Mouse (Mus musculus): ENCODE data around the gene Ndufb5.
"Not testable (repeated sequence)": the region's sequence is repeated elsewhere in the genome, so short reads cannot be mapped to it uniquely, and the experiment has no call there.

The Ndufb5 gene

DNA sequence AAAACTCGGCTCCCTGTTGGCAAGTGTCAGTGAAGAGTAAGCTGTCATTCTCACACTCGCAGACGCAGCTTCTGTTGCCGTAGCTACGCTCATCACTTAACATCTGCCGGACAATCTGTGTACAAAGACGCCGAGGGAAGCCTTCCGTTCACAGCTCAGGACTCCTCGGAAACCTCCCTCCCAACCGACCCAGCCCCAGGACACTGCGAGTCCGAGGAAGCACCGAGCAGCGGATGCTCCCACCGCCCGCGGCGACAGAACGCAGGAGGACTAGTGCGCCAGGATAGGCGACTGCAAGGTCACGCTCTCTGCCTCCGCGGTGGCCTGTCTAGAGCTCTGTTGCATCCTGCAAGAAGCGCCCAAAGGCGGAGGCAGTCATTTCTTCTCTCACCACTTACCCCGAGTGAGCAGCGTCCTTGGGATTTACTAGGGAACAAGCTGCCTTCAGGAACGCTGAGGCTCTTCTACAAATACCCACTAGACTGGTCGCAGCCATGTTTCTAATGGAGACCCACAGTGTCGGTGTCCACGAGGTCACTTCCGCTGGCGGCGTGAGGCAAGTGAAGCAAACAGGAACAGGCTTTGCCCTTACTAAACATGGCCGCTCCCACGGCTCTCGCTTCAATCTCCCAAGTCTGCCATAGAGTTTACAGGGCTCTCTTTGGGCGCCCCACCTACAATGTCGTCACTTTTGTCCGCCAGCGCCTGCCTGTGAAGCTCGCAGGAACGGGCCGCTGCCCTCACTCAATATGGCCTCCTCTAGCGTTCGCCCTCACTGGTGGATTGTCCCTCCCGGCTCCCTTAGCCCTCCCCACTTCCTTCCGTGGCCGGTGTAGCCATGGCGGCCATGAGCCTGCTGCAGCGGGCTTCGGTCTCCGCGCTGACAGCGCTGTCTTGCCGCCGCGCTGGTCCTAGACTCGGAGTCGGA is at the start of gene Ndufb5:
Gene Ndufb5, plus strand, starts transcription at position 747 of the 928 bp plus-strand sequence.
- DNase-seq: peak; percentile 98 to 99

DNA sequence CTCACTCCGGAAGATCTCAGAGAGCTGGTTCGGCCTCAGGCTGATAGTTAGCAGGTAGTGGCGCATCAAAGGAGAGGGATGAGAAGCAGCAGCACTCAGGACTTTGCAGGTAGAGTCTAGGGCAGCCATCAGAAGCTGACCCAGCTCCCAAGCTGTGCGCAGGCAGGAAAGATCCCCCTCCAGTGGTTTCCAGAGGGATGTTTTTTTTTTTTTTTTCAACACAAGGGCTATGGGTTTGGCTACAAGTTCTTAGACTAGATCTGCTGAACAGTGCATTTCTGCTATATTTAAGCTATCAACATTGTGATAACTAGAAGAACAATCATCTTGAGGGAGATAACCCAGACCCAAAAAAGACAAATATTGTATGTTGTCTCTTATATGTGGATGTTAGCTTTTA is 49.6 kb upstream of the Ndufb5 start:
- no peak for DNase-seq

DNA sequence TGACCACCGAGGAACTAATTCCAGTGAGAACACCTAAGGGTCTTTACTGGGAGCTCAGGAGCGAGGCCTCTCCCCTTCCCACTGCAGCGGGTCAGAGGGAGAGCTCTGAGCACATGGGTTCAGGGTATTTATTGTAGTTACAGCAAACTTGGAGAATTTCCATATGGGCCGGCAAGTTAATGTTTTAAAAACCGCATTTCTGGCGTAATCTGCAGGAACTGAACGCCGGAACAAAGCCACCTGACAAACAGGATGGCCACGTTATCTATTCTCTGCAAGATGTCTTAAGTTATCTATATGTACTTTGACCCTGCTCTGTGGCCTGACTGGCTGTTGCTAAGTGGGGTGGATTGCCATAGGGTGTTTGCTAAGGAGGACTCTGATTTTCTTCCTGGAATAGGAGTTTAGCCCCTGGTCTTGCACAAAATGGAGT is 47.2 kb upstream of the Ndufb5 start:
- DNase-seq: no peak

DNA sequence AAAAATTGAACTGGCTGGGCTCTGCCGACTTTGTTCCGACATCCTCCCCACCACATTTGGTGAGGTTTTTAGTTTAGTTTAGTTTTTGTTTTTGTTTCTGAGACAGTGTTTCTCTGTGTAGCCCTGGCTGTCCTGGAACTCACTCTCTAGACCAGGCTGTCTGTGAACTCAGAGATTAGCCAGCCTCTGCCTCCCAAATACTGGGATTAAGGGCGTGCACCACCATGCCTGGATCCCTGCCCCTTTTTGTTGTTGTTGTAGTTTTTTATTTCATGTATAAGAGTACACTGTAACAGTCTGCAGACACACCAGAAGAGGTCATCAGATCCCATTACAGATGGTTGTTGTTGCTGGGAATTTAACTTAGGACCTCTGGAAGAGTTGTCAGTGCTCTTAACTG is 46.8 kb upstream of the Ndufb5 start:
- DNase-seq: no peak

DNA sequence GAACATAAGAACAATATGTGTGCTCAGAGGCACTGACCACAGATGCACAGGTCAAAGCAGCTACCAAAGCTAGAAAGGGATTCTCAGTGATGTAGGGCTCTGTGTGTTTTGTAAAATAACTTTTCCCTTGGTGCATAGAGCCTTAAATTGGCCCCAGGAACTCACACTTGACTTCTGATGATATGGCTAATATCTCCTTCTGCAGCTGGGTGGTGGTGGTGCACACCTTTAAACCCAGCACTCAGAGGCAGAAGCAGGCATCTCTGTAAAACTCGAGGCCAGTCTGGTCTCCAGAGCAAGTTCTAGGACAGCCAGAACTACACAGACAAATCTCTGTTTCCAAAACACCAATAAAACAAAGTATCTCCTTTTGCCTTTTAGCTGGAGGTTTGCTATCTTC is 45.9 kb upstream of the Ndufb5 start:
- no peak for DNase-seq

DNA sequence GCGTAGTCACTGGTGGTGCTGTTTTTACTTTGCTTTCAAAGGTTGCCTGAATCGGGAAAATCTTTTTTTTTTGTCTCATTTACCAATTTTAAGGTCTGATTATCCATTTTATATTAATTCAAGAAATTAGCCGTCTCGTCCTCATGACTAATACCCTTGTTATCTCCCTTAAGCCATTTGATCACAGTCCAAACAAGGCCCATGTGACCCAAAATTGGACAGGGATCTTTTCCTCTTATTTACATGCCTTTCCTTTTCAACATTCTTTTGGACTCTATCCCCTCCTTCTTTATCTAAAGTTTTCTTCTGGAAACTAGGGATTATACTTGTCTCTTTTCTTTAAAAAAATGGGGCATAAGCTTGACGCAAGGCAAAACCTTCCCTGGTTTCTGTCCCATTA is 44.9 kb upstream of the Ndufb5 start:
- no peak for DNase-seq

DNA sequence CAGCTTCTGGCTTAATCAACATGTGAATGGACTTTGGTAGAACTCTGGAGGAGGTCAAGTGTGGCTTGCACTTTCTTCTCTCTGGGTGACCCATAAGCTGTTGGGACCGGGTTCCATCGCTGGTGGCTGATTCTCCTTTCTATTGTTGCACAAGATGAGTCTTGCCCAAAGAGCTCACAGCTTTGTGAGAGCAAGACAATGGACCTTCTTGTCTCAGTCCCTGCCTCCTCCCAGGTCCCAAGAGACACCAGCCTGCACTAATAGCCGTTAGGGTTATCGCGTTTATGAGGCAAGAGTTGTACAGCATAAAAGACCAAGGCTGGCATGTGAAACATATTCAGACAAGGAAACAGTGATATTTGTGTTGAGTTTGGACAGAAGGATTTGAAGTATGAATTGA is 42.6 kb upstream of the Ndufb5 start:
- no peak for DNase-seq

DNA sequence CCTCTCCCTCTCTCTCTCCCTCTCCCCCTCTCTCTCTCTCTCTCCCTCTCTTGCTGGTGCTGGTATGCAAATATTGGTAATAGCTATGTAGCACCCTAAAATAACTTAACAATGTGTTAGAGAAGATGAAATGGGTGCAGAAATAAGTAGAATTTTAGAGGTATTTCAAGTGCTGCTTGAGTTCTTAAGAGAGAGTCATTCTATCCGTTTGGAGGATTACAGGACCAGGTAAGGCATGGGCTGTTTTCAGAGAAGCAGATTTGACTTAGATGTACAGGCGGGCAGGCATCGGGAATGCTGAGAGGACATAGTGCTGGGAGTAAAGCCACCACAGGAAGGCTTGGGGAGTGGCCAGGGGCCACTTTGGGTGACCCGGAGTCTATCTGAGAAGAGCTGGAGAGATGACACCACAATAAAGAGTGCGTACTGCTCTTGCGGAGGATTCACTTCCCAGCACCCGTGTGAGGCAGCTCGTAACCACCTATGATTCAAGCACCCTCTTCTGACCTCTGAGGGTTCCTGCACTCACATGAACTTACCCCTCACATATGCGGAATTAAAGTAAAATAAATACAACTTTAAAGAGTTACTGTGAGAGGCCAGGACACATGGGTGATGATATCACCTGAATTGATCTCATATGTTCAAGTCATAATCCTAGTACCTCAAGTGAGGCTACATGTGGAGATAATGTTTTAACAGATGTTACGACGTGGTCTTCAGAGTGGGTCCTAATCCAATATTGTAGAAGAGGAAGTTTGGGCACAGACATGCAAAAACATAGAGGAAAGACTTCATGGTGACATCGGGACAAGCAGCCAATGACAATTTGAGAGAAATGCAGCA is 41.8 kb upstream of the Ndufb5 start:
- DNase-seq: no peak

DNA sequence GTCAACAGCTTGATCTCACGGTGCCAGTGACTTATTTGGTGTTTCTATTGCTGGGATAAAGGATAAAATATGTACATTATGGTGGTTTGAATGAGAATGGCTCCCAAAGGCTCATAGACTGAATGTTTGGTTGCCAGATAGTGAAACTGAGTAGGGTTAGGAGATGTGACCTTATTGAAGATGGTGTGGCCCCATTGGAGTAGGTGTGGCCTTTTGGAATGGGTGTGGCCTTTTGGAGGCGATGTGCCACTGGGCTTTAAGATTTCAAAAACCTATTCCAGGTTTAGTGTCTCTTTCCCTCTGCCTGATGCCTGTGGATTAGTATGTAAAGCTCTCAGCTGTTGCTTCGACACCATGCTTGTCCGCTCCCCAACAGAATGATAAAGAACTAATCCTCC is 41.2 kb upstream of the Ndufb5 start:
- no peak for DNase-seq

DNA sequence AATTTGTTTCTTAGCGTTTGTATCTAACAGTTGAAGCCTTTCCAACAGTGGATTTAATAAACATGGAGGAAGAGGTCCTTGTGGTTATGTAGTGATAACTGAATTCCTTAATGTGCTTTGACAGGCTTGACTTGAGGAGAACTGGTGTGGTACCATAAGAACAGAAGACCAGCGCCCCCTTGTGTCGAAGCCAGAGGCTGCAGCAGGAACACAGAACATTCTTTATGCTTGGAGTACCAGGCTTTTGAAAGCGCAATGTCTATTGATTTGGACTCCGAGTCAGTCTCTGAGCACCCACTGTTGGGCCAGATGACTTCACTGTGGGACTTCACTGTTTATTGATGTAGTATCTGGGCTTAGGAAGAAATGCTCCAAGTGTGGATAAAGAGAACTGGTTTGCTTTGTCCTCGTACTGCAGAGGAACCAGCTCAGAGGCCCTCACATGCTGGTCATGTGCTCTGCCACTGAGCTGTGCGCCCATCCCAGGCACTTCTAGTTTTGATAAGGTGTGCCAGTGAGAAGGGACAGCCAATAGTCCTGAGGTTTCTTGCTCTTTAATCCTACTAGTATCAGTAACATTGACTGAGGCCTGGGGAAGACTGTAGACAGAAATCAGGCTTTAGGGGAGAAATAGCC is 38.4 kb upstream of the Ndufb5 start:
- DNase-seq: peak; percentile 78 to 87

DNA sequence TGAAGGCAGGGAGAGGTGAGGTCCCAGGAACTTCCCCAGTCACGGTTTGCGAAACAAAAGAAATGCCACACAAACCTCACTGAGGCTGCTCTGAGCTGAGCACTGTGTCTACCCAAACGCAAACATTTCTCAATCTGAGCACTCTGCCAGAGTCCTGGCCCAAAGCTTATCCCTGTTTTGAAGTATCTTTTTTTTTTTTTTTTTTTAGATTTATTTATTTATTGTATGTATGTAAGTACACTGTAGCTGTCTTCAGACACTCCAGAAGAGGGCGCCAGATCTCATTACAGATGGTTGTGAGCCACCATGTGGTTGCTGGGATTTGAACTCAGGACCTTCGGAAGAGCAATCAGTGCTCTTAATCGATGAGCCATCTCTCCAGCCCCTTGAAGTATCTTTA is 32.8 kb upstream of the Ndufb5 start:
- DNase-seq: not testable (repeated sequence)

DNA sequence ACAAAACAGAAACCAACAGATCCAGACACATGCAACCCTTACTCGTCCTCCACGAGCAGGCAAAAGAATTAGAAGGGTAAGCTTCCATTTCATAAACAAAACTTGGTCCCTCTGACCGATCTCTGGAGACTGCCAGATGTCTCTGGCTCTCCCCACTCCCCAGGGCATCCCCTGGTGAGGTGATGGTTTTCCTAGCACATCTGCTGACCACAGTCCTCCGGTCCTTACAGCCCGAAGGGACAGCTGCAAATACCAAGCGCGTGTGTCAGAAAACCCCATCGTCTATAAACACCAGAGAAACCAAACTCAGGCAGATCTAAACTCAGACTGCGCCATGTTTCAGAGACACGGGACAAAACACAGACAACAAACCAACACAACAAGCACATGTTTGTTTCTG is 32.2 kb upstream of the Ndufb5 start:
- not testable (repeated sequence) for DNase-seq

DNA sequence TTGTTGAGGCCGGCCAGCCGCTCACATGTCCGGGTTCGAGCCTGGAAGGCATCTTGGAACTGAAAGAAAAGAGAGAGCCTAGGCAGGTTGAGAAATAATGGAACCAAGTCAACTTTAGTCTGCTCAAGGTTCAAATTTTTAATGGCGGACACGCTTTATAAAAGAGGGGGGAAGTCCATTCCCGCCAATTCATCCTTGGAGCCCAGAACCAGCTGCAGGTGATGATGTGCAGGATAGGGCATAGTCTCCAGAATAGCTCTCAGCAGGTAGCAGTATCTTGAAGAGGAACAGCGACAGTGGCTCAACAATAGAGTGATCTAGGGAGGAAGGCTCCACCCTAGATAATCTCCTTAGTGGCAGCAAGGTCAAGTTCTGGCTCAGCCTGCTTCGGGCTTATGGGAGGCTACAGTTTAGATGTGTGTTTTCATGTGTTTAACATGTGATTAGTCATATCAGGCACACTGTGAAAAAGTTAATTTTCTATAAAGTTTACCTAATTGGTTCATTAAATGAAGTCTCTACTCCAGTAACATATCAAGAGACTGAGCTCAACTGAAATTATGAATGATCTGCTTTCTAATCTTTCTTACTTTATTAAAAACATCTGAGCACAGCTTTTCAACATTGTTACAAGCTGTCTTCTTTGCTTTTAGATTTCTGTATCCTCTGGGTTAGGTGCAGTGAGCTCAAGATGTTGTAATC is 31.0 kb upstream of the Ndufb5 start, which contains the start of gene Actl6a:
Gene Actl6a, plus strand, starts transcription at position 652 of the 702 bp plus-strand sequence.
- DNase-seq: not testable (repeated sequence)

DNA sequence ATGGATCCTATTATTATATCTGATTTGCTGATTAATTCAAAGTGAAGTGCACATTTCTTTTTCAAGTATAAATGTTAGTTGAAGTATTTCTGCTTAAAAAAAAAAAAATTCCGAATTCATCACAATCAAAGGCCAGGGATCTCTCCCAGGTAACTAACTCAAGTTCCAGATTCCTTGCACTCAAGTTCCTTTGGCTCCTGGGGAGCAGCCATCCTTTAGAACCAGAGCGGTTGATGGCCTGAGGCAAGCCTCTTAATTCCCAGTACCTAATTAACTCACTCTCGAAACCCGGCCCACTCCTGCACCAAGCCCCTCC is 28.8 kb upstream of the Ndufb5 start:
- no peak for DNase-seq

DNA sequence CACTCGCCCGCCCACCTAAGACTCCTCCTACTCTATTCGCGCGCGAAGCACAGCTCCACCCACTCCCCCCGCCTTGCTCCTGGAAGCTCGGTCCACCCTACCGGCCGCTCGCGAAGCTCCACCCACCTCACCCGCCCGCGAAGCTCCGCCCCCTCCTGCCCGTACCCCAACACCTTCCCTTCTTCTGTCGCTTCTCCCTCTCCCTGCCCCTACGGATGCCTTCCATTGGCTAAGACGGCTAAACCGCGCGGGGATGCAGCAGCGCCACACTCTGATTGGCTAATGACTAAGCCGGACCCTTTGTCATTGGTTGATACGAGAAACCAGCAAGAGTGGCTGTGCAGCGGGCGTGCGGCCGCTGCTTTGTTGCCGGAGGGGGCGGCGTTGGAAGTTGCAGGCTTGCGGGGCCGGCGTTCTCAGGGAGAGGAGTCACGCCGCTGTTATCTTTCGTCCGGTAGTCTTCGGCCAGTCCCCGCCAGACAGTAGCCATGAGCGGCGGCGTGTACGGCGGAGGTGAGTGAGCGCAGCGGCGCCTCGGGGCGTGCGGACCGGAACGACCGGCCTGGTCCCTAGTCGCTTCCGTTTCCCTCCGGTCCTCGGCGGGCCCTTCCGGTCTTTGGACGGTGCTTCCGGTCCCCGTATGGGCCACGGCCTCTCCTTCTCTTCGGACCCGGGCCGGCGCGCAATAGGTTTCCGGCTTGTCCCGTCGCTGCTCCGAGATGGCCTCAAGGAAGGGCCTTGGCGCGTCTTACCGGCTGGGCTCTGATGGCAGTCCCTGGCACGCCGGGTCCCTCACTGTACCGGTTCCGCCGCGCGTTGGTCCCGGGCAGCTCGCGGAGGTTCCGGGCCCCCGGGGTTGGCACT is 28.2 kb upstream of the Ndufb5 start:
- peak; percentile 98 to 100 for DNase-seq

DNA sequence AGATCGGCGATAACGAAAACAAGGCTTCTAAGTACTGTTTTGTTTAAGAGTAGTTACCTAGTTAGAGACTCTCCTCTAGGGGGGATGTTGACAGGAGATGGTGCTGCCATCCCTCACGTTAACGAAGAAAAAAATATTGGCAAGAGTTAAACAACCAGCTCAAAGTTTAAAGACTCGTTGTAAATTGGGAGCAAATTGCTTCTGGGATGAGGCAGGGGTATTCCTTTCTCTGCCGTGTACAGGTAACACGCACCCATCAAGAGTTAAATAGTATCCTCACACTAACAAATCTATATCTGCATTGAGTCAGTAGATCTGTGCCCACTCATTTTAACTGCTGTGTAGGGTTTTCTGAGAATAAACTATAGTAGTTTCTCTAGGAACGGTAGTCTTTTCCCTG is 27.4 kb upstream of the Ndufb5 start:
- DNase-seq: no peak

DNA sequence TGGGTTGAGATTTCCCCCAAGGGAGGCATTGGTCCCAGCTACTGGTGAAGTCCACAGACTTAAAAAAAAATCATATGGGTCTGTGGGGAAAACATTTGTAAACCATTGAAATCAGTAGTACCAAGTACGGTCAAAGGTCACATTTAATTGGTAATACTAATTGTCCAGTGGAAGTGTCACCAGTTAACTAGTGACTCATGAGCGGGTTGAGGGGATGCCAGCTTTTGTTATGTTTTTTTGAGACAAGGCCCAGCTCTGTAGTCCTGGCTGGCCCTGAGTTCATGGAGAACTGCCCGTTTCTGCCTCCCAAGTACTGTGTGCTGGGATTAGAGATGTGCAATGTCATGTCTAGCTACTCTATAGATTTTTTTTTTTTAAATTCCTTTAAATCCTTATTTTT is 23.1 kb upstream of the Ndufb5 start:
- no peak for DNase-seq

DNA sequence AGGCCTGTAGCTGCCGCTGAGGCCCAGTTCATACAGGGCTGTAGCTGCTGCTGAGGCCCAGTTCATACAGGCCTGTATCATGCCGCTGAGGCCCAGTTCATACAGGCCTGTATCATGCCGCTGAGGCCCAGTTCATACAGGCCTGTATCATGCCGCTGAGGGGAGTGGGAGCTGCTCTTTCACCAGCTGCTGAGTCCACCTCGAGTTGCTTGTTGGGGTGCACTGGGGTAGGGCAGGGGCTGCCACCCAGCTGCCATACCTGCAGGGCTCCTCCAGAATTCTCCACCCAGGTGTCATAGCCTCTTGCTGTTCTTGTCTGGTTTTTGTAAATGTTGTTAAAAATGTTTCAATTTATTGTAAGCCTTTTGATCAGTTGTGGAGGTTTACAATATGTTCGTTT is 19.4 kb upstream of the Ndufb5 start:
- not testable (repeated sequence) for DNase-seq

DNA sequence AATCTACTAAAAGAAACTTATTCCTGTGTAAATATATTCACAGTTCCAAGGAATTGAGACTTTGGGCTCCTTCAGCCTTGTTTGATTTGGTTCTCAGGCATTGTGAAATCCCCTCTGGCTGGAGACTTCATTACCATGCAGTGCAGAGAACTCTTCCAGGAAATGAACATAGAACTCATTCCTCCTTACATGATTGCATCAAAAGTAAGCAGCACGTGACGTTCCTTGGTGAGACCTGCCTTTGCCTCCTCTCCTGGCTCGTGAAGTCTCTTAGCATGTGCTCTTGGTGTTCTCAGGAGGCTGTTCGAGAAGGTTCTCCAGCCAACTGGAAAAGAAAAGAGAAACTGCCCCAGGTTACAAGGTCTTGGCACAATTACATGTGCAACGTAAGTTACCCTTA is 18.5 kb upstream of the Ndufb5 start:
- no peak for DNase-seq

DNA sequence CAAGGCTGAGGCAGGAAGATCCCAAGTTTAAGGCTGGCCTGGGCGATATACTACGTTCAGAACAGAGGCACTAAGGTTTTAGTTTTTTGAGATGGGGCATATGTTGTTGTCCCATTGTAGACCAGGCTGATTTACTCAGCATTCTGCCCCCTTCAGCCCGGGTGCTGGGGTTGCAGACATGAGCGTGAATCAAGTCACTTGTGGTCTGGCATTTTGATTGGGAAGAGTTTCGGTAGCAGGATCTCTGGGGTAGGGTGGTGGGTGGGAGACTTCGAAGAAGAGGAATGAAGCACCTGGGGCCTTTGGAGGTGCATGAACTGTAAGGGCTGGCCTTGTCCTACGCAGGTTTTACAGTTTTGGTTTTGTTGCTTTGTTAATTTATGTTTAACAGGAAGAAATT is 12.6 kb upstream of the Ndufb5 start:
- no peak for DNase-seq

DNA sequence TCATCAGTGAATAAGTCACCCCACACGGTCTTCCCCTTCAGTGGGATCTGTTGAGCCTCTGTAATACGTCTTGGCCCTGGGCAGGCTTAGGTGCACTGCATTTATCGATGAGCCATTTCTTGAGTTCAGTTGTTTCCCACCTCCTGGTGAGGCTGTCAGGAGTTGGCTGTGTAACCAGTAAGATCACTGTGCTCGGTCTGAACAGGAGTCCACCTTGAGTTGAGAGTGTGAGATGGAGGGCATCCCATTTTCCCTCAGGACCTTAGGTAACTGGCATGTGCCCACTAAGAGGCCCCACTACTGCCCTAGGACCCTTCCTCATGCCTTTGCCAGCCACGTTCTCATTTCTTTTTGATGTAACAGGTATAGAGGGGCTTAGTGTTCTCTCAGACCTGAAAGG is 10.8 kb upstream of the Ndufb5 start:
- DNase-seq: no peak

DNA sequence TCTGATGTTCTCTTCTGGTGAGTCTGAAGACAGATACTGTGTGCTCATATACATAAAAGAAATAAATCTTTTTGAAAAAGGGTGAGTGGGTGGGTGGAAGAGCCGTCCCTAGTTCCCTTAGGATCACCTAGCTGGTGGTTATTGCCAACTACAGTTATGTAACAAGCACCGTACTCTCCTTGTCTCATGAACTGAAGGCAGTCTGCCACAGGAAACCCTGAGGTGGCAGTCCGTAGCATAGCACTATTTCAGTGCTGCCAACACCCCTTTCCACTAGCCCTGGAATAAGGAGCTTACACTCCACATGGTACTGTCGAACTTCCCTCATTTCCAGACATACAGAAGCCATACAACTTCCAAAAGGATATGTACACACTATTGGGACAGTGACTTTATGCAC is 8.9 kb upstream of the Ndufb5 start:
- DNase-seq: no peak

Measured in cerebellum, postnatal 25 days (tissue).